Mouse (Mus musculus) cerebellum, postnatal 36 days (tissue): ENCODE results near the gene Depdc1a.
A peak's percentile ranks its signal among the peaks of the same experiment; 100 is the strongest.
"Not testable (repeated sequence)": the region's sequence is repeated elsewhere in the genome, so short reads cannot be mapped to it uniquely, and the experiment has no call there.

Experiments used
- DNase-seq, 2 experiments: peaks; one replicate each; pipeline ENCODE4 v3.0.0; 2021 to 2022; ENCODE audit warnings: mixed read lengths in 2 of 2

Depdc1a gene

GRCm38 (mm10) chr3:159495243-159495801 lies at the start of gene Depdc1a:
Gene Depdc1a (plus strand): TSS chr3:159495433.
- DNase-seq = peak; percentile 84 to 86

DNA sequence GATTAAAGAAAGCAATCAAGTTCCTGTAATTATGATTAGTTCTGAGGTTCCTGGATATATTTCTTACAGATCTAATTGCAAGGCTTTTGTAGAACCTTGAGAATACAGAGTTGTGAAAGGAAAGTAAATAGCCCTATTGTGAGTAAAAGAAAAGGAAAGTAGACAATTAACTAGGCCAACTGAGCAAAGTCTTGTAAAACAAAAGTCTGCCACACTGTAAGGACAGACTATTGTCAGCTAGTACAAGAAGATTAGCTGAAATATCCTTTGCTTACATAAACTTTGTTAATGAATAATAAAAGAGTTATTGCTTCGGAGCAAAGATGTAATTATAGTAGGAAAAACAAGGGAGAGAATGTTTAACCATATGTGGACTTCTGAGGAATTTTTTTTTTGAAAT lies 25.2 kb upstream of the Depdc1a start:
- no peak for DNase-seq

DNA sequence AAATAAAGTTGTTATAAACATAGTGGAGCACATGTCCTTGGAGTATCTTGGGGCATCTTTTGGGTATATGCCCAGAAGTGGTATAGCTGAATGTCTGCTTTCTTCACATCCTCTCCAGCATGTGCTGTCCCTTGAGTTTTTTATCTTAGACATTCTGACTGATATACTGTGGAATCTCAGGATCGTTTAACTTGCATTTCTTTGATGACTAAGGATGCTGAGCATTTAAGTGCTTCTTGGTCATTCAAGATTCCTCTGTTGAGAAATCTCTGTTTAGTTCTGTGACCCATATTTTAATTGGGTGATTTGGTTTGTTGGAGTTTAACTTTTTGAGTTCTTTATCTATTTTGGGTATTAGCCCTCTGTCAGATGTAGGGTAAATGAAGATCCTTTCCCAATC lies 19.8 kb upstream of the Depdc1a start:
- DNase-seq = no peak

- DNase-seq = no peak
Measured at GRCm38 (mm10) chr3:159477250-159477962, 17.8 kb upstream of the Depdc1a start.

DNA sequence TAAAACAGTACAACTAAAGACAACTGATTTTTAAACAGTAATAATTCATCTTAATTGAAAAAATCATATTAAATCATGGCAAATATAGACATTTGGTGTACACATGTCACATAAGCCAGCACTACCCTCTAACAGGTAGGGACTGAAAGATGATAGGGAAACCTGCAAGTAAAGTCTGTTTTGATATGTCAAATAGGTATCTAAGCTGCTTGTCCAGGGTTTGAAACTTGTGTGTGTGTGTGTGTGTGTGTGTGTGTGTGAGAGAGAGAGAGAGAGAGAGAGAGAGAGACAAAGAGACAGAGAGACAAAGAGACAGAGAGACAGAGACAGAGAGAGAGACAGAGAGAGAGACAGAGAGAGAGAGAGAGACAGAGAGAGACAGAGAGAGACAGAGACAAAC lies 524 bp upstream of the Depdc1a start:
- not testable (repeated sequence) for DNase-seq

DNA sequence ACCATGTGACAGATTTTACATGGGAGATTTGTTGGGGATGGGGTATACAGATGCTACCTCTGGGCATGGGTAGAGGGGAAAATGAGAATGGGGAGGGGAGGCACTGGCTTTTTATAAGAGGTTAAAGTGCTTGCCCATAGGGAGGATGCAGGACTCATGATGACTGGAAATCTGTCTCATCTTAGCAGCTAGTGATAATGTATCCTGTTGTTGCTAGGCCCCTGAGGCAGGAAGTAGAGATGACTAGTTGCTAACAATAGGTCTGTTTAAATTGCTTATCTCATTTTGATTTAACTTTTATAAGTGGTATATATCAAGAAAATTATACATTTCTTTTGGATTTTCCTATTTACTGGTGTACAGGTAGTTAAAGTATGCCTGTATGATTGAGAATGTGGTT lies 13.7 kb downstream of the Depdc1a start:
- no peak for DNase-seq

DNA sequence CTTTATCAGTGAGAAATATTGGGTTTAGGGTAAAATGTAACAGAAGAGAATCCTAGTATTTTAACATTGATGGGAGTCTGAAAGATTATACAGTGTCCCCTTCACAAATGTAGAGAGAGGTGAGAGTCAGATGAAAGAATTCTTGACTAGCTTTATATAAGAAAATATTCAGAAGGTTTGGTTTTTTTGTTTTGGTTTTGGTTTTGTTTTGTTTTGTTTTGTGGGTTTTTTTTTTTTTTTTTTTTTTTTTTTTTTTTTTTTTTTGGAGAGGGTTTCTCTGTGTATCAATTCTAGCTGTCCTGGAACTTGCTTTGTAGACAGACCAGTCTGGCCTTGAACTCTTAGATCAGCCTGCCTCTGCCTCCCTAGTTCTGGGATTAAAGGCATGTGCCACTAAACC lies 33.3 kb downstream of the Depdc1a start:
- DNase-seq = no peak

DNA sequence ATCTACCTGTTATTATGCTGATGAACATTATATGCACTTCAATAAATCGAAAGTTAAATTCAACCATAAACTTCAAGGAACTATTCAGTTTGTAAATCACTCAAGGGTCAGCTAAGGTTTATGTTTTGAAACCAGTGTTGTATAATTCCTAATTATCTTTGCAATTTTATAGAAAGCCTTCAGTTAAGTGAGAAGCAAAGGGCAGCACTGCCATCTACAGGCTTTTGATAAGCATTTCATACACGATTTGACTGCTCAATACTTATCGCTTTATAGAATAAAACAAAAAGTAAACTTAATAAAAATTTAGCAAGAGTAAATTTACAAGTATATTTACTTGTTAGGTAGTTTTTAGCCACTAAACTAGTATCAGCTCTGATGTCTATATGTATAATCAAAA lies 53.1 kb downstream of the Depdc1a start:
- DNase-seq = no peak

DNA sequence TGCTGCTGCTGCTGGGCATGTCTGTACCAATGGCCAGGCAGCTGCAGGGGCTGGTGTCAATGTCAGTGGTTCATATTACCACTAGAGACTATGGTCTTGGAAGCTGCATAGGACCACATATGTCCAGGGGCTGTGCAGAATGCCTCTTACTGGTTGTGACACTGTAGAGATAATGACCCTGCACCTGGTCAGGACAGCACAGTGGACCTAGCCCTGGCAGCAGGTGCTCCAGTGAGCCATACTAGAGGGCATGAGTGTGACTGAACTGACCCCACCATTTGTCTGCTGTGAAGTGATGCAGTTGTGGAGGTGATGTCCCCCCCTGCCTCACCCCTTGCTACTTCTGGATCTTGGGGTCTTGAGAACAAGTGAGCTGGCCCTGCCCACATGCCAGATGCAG lies 55.0 kb downstream of the Depdc1a start:
- DNase-seq = no peak
